Mouse (Mus musculus) hindbrain, embryonic 10.5 days (tissue): ENCODE measurements around the gene Olfr435. TPM values are rescaled to one million over a fixed set of nuclear protein-coding genes. Genes with fewer than 3 reads are reported as not detected.
"Not testable (repeated sequence)": the region's sequence is repeated elsewhere in the genome, so short reads cannot be mapped to it uniquely, and the experiment has no call there.

Experiments used
- DNase-seq: peaks from one replicate; pipeline ENCODE4 v3.0.0-alpha.2; 2017; ENCODE audit warnings: low spot score
- H3K27ac ChIP-seq: fragments of 300-500 bp; sonication (generic); 2 replicates; pipeline ENCODE4 v1.5.1; 2016; ENCODE audit warnings: mild to moderate bottlenecking, moderate library complexity
- H3K27me3 ChIP-seq: fragments of 300-500 bp; sonication (generic); 2 replicates; pipeline ENCODE4 v1.6.1; 2016; ENCODE audit warnings: mild to moderate bottlenecking; ENCODE audit not compliant: poor library complexity, insufficient read depth, severe bottlenecking
- H3K36me3 ChIP-seq: fragments of 300-500 bp; sonication (generic); 2 replicates; pipeline ENCODE4 v1.6.1; 2016; ENCODE audit warnings: mild to moderate bottlenecking, moderate library complexity
- H3K4me1 ChIP-seq: fragments of 300-500 bp; sonication (generic); replicated peaks from 2 replicates; pipeline ENCODE4 v1.6.1; 2016; ENCODE audit warnings: mild to moderate bottlenecking
- H3K4me3 ChIP-seq: fragments of 300-500 bp; sonication (generic); 2 replicates; pipeline ENCODE4 v1.5.1; 2016; ENCODE audit warnings: mild to moderate bottlenecking, moderate library complexity
- H3K9me3 ChIP-seq: fragments of 300-500 bp; sonication (generic); 2 replicates; pipeline ENCODE4 v1.6.1; 2016; ENCODE audit warnings: mild to moderate bottlenecking, moderate library complexity
- WGBS: fragments of 180-500 bp; shearing (Covaris S2); methylation state at CpG from one replicate; pipeline ENCODE4 v1.1.7; 2016; 5-methylcytosine and 5-hydroxymethylcytosine counted together
- polyA plus RNA-seq: library from polyadenylated mRNA; unstranded; fragments of >200 nt; fragmentation: Nextera tagmentation; extraction: Ambion mirVana; gene quantifications from 2 replicates; pipeline ENCODE4 v1.2.1, GENCODE M21; 2016

Olfr435 gene
- not detected in 2 replicates for polyA plus RNA-seq

DNA sequence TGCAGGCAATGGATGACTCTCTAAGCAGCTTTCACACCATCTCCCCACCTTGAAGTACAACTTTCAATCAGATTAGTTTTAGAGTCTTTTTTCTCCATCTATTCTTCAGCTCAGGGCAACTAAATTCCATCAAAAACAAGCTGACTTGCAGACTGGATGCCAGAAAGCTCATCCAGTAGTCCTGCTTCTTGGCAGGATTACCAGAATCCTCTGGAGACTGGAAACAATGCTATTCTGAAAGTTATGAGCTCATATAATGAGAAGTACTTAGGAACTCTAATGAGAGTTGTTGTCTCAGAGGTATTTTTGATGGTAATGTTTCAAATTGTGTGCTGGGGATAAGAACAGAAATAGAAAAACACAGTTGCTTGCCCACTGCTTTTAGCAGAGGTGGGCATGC, at the start of gene Olfr435:
Gene Olfr435, plus strand, starts transcription at position 366 of the 400 bp plus-strand sequence.
- H3K9me3 ChIP-seq = no peaks in the 10 kb centered on the region
- H3K36me3 ChIP-seq = no peaks in the 10 kb centered on the region
- no peak within 1 kb of the TSS for H3K27ac ChIP-seq
- H3K27me3 ChIP-seq = no peaks in the 10 kb centered on the region
- no peak within 1 kb of the TSS for H3K4me3 ChIP-seq
- DNase-seq = no peak
- no peaks in the 10 kb centered on the region for H3K4me1 ChIP-seq

DNA sequence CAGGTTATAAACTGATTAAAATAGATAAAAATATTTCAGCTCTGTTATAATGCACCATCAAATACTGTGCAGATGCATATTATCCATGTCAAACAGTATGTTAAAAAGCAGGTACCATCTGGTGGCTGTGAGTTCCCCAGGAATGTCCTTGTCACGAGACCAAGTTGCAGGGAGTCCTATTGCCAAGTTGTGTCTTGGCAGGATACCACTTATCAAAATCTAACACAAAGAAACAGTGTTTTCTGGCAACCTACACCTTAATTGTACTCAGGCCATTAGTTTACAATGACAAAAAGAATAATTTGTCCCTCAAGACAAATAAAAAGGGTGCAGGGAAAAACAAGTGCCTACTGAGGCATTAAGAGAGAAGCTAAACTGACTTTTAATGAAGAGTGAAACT, 37.4 kb upstream of the Olfr435 start:
- Histone ChIP-seq H3K27ac (no peak overlapping the region), H3K4me1 (no peaks in the 10 kb centered on the region), H3K9me3 (no peaks in the 10 kb centered on the region), H3K27me3 (no peaks in the 10 kb centered on the region), H3K4me3 (no peak overlapping the region), H3K36me3 (no peaks in the 10 kb centered on the region)
- DNase-seq = no peak
- WGBS = 80% methylated on average over 1 of the region's 1 CpGs

- H3K4me3 ChIP-seq = no peak within 1 kb of the TSS
- no peak for DNase-seq
- no peaks in the 10 kb centered on the region for H3K36me3 ChIP-seq
- 78% methylated on average over 3 of the region's 3 CpGs for WGBS
- H3K4me1 ChIP-seq = no peaks in the 10 kb centered on the region
- H3K9me3 ChIP-seq = no peaks in the 10 kb centered on the region
- no peaks in the 10 kb centered on the region for H3K27me3 ChIP-seq
- H3K27ac ChIP-seq = no peak within 1 kb of the TSS
Observed at GRCm38 (mm10) chr6:43162982-43163381, 34.0 kb upstream of the Olfr435 start, which contains the start of gene Olfr437. TSS of gene Olfr437 (plus strand) at chr6:43163282.

GRCm38 (mm10) chr6:43167246-43167645, 29.7 kb upstream of the Olfr435 start:
- Histone ChIP-seq H3K27ac (no peak overlapping the region), H3K9me3 (no peaks in the 10 kb centered on the region), H3K4me1 (no peaks in the 10 kb centered on the region), H3K4me3 (no peak overlapping the region), H3K36me3 (no peaks in the 10 kb centered on the region), H3K27me3 (no peaks in the 10 kb centered on the region)
- WGBS = 99% methylated on average over 4 of the region's 4 CpGs
- no peak for DNase-seq

DNA sequence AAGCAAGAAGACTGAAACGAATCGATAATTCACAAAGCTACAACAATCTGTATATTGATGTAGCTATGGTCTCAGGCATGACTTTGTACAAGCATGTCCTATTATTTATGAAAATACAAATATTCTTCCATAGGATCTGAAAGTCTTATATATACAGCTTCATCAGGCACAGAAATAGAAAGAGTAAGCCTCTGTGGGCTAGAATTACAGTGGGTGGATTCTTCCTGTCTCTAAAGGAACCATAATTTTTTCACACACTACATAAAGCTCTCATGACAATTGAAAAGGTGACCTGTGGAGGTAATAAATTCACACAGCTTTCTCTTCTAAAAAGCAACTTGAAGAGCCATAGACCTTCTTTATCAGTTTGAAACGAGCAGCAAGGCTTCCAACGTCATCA, 25.1 kb upstream of the Olfr435 start, which contains the start of gene Olfr13:
Gene Olfr13, plus strand, starts transcription at position 301 of the 400 bp plus-strand sequence.
- Histone ChIP-seq H3K4me1 (no peaks in the 10 kb centered on the region), H3K9me3 (no peaks in the 10 kb centered on the region), H3K27me3 (no peaks in the 10 kb centered on the region), H3K36me3 (no peaks in the 10 kb centered on the region), H3K4me3 (no peak within 1 kb of the TSS), H3K27ac (no peak within 1 kb of the TSS)
- DNase-seq = no peak
- 80% methylated on average over 4 of the region's 4 CpGs for WGBS

DNA sequence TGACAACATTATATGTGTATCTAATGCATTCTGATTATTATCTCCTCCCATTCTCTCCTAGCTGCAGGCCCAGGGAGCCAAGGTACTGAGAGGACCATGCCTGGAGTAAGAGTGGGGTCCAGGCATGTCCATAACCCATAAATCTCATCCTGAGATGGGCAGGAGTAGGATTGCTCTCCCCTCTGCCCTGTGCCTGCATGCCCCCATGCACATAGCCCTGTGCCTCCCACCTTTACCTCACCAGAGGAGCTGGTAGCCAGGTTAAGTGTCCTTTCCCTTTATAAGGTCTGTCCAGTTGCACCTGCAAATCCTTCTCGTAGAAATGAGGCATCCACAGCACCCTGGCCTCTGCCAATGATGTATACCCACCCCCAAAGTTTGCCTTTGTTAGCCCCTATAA, 18.8 kb upstream of the Olfr435 start:
- H3K4me3 ChIP-seq = no peak overlapping the region
- H3K27me3 ChIP-seq = no peaks in the 10 kb centered on the region
- H3K4me1 ChIP-seq = no peaks in the 10 kb centered on the region
- no peaks in the 10 kb centered on the region for H3K36me3 ChIP-seq
- H3K27ac ChIP-seq = no peak overlapping the region
- H3K9me3 ChIP-seq = no peaks in the 10 kb centered on the region
- no peak for DNase-seq
- WGBS = 73% methylated on average over 1 of the region's 1 CpGs

GRCm38 (mm10) chr6:43178584-43179501, 18.1 kb upstream of the Olfr435 start:
- Histone ChIP-seq H3K9me3 (no peaks in the 10 kb centered on the region), H3K27ac (no peak overlapping the region), H3K4me3 (no peak overlapping the region), H3K36me3 (no peaks in the 10 kb centered on the region), H3K27me3 (no peaks in the 10 kb centered on the region), H3K4me1 (no peaks in the 10 kb centered on the region)
- DNase-seq = no peak
- WGBS = 72% methylated on average over 6 of the region's 6 CpGs

- WGBS = 84% methylated on average over 3 of the region's 3 CpGs
- H3K9me3 ChIP-seq = no peaks in the 10 kb centered on the region
- H3K36me3 ChIP-seq = no peaks in the 10 kb centered on the region
- H3K4me1 ChIP-seq = no peaks in the 10 kb centered on the region
- H3K27me3 ChIP-seq = no peaks in the 10 kb centered on the region
- no peak overlapping the region for H3K27ac ChIP-seq
- no peak for DNase-seq
- no peak overlapping the region for H3K4me3 ChIP-seq
Observed at GRCm38 (mm10) chr6:43190986-43191385, 6.0 kb upstream of the Olfr435 start.

DNA sequence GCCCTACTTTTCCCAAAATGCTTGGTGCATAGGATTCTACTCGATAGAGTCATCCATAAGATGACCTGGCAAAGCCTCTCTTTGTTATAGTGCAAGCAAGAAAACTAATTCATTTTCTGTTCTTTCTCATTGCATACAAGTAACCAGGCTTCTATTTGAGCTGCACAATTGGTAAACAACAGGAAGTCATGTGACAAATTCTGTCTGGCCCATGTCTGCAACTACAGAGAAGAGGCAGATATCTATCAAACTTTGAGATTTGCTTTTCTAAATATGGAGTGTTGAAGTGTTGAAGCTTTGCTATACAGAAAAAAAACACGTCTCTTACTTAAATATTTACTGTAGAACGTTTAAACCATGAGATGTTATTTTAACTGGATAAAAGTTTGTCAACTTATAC, 1.1 kb downstream of the Olfr435 start:
- no peaks in the 10 kb centered on the region for H3K4me1 ChIP-seq
- no peak overlapping the region for H3K27ac ChIP-seq
- no peaks in the 10 kb centered on the region for H3K36me3 ChIP-seq
- no peaks in the 10 kb centered on the region for H3K27me3 ChIP-seq
- 88% methylated on average over 3 of the region's 3 CpGs for WGBS
- H3K4me3 ChIP-seq = no peak overlapping the region
- DNase-seq = no peak
- H3K9me3 ChIP-seq = no peaks in the 10 kb centered on the region

DNA sequence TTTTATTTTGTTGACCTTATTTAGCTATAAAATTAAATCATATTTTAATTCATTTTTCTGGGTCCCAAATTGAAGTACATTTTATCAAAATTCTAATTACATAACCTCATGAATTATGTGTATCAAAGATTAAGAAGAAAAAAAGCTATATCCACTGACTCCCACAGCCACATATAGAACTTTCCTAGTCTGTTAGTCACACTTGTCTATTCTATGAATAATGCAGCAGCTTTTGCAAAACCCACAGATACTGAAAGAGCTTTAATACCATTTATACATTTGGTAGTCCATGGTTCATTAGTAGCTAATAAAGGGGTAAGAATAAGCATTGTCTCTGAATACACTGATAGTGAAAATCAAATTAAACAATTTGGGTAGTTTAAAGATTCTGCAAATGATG, 5.8 kb downstream of the Olfr435 start:
- Histone ChIP-seq H3K27ac (no peak overlapping the region), H3K4me1 (no peaks in the 10 kb centered on the region), H3K4me3 (no peak overlapping the region), H3K9me3 (no peaks in the 10 kb centered on the region), H3K27me3 (no peaks in the 10 kb centered on the region), H3K36me3 (no peaks in the 10 kb centered on the region)
- no peak for DNase-seq

DNA sequence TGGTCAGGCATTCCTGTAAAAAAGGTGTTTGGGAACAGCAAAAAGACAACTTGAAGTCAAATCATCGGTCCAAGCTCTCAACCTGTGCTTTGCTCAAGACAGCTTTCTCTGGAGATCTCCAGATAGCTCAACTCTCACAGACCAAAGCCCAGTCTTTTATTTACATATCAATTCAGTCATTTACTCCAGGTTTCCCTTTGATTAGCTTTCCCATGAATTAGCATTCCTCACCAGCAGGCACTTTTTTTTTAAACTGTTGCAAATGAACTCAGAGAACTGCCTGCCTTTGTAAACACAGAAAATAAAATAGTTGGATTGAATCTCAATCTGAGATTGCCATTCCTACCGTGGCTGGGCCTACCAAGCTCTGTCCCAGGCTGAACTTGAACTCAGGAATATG, 8.4 kb downstream of the Olfr435 start:
- 43% methylated on average over 2 of the region's 2 CpGs for WGBS
- DNase-seq = no peak
- H3K4me3 ChIP-seq = no peak overlapping the region

GRCm38 (mm10) chr6:43212873-43213272, 15.9 kb downstream of the Olfr435 start, which contains the start of gene Olfr434:
TSS of gene Olfr434 (plus strand) at chr6:43213021.
- H3K4me1 ChIP-seq, H3K36me3 ChIP-seq, DNase-seq, H3K9me3 ChIP-seq, H3K27me3 ChIP-seq, H3K27ac ChIP-seq, H3K4me3 ChIP-seq: not testable (repeated sequence)

More for the DNA sequence above, 8.4 kb downstream of the Olfr435 start:
- Histone ChIP-seq H3K27me3 (no peaks in the 10 kb centered on the region), H3K4me1 (no peaks in the 10 kb centered on the region), H3K36me3 (no peaks in the 10 kb centered on the region), H3K9me3 (no peaks in the 10 kb centered on the region), H3K27ac (no peak overlapping the region)

DNA sequence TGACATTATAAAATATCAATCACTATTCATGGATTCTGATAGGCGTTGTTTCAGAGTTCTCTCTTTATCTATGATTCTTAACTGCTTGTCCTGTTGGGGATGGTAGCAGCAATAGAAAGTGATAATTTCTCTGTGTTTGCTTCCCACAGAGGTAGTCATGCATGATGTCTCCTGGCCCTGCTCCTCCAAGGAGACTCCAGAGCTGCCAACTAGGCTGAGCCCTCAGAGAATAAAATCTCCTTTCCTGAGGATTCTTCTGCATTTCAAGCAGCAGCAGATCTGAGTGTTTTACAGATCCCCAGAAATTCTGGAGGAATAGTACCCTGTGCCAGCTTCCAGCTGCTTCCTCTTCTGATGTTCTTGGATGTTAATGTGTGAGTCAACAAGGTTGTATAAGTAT, 34.3 kb downstream of the Olfr435 start, which contains the start of gene Olfr47:
Gene Olfr47, plus strand, starts transcription at position 275 of the 400 bp plus-strand sequence.
- 98% methylated on average over 1 of the region's 1 CpGs for WGBS
- not testable (repeated sequence) for H3K4me3 ChIP-seq, H3K4me1 ChIP-seq, H3K36me3 ChIP-seq, H3K27ac ChIP-seq, H3K9me3 ChIP-seq, H3K27me3 ChIP-seq, DNase-seq
